Mouse (Mus musculus): ENCODE measurements around the gene Flna. TPM values are rescaled to one million over a fixed set of nuclear protein-coding genes. Genes with fewer than 3 reads are reported as not detected.

The Flna gene
- polyA plus RNA-seq, 1 experiment: 141 TPM

DNA sequence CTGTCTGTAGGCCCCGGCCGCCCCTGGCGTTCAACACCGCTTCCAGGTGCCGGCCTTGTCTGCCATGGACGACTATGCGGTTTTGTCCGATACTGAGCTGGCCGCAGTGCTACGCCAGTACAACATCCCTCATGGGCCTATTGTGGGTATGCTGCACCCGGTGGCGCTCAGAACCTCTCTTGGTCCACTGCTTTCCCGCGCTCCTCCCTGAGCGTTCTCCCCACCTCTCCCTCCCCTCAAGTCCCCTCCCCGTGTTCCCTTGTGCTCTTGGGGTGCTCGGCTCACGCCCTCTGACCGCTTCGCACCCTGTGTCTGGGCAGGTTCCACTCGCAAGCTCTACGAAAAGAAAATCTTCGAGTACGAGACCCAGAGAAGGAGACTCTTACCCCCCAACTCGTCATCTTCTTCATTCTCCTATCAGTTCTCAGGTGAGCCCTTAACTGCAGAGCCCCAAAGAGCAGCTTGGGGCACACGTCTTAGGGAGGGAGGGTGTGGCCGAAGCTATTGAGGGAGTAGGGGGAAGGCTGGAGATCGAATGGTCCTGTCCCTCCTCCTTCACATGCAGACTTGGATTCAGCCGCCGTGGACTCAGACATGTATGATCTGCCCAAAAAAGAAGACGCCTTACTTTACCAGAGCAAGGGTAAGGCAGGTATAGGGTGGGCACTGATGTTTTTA is 5.4 kb upstream of the Flna start:
- no peak for TF ChIP-seq CTCF (IDR thresholded peaks at IDR 0.05; ENCODE audit: borderline replicate concordance, insufficient read depth, low read depth, low read length)
- TF ChIP-seq POLR2A (IDR thresholded peaks at IDR 0.05; ENCODE audit: borderline replicate concordance, insufficient read depth, low read length): no peak
- DNase-seq: no peak
- 16% methylated on average over 31 of the region's 31 CpGs for WGBS
- H3K4me1 ChIP-seq (ENCODE audit: control insufficient read depth, insufficient read depth, low read length): peaks cover 3% of the 10 kb centered on the region; the same call in 1 of the 2 replicates
- H3K27me3 ChIP-seq (ENCODE audit: control insufficient read depth, insufficient read depth, low read length): no peaks in the 10 kb centered on the region
- peak overlapping the region; percentile 99 for H3K27ac ChIP-seq (ENCODE audit: insufficient read depth, low read length)
- peak overlapping the region; percentile 98 for H3K4me3 ChIP-seq (replicated peaks; ENCODE audit: insufficient read depth, low read depth, low read length)

DNA sequence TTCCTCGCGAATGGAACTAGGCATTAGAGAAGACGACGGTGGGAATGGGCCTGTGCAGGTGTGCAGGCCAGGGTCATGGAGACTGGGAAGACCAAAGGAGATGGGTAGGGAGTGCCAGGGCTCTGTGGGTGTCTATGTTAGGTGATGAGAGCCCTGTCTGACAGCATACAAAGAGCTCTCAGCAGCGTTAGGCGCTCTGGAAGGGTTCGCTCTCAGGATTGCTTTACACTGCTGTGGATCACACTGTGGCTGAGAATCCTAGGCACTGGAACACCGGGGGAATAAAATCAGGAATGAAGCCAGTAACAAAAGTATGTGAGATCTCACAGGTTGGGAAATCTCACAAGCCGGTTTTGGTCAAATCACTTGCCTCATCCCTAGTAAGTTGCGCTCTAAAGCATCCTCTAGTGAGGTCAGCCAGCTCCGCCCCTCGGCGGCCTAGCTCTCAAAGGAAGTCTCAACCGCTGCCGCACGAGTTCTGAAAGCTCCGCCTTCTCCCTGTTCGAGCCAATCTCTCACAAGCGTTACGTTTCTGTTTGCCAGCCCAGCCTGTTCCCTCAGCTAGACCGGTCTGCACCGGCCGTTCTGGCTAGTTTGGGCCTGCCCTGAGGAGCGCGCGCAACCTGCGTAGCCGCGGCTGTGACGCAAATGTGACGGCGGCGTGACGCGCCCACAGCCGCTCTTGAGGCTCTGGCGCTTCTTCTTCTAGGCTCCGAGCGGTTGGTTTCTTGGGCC is 4.7 kb upstream of the Flna start, which contains the start of gene Emd:
Gene Emd (plus strand): TSS at position 535 of the 735 bp plus-strand sequence.
- H3K4me1 ChIP-seq (ENCODE audit: control insufficient read depth, insufficient read depth, low read length): peaks cover 5% of the 10 kb centered on the region; the same call in 1 of the 2 replicates
- TF ChIP-seq CTCF (IDR thresholded peaks at IDR 0.05; ENCODE audit: borderline replicate concordance, insufficient read depth, low read depth, low read length): no peak
- peak; percentile 56; the same call in 1 of the 2 replicates for TF ChIP-seq POLR2A (IDR thresholded peaks at IDR 0.05; ENCODE audit: borderline replicate concordance, insufficient read depth, low read length)
- H3K4me3 ChIP-seq (replicated peaks; ENCODE audit: insufficient read depth, low read depth, low read length): peak within 1 kb of the TSS; percentile 98
- DNase-seq: peak; percentile 87 to 95
- 11% methylated on average over 39 of the region's 39 CpGs for WGBS
- peak within 1 kb of the TSS; percentile 99 for H3K27ac ChIP-seq (ENCODE audit: insufficient read depth, low read length)
- no peaks in the 10 kb centered on the region for H3K27me3 ChIP-seq (ENCODE audit: control insufficient read depth, insufficient read depth, low read length)

DNA sequence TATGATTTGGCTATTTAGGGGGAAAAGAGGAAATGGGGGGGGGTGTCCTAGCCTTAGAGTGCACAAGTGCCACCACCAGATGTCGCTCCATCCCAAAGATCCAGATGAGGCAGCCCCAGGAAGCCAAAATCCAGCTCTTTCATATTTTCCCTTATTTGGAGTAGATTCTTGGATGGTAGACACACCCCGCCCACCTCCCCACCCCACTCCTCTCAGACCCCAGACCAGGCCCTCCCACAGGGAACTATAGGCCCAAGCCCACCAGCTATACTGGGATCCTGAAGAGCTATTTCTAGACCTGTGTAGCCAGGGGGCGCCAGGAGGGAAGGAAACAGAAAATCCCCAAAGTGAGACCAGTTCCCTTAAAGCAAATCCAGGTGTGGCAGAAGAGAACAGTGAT is 969 bp downstream of the Flna start:
- 15% methylated on average over 3 of the region's 3 CpGs for WGBS
- TF ChIP-seq POLR2A (IDR thresholded peaks at IDR 0.05; ENCODE audit: borderline replicate concordance, insufficient read depth, low read length): no peak
- TF ChIP-seq CTCF (IDR thresholded peaks at IDR 0.05; ENCODE audit: borderline replicate concordance, insufficient read depth, low read depth, low read length): peak; percentile 47; the same call in 1 of the 2 replicates
- DNase-seq: peak; percentile 45 to 64
- peaks cover 5% of the 10 kb centered on the region; the same call in 1 of the 2 replicates for H3K4me1 ChIP-seq (ENCODE audit: control insufficient read depth, insufficient read depth, low read length)
- H3K4me3 ChIP-seq (replicated peaks; ENCODE audit: insufficient read depth, low read depth, low read length): peak overlapping the region; percentile 31
- H3K27ac ChIP-seq (ENCODE audit: insufficient read depth, low read length): peak overlapping the region; percentile 54; the same call in 1 of the 2 replicates
- no peaks in the 10 kb centered on the region for H3K27me3 ChIP-seq (ENCODE audit: control insufficient read depth, insufficient read depth, low read length)

DNA sequence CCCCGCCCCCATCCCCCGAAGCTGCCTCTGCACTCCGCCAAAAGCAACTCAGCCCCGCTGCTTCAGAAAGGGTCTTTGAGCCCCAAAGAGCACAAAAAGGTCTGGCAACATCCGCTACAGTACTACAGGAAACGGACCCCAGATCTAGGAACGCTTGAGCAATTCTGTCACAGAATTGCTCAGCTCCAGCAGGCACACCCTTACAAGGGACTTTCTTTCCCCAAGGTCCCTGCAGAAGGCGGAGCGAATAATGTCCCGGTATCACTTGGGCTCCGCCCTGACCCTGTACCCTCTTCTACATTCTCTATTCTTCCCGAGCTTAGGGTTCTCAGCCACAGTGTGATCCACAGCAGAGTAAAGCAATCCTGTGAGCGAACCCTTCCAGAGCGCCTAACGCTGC is 2.9 kb downstream of the Flna start:
- WGBS: 4% methylated on average over 15 of the region's 15 CpGs
- H3K27me3 ChIP-seq (ENCODE audit: control insufficient read depth, insufficient read depth, low read length): no peaks in the 10 kb centered on the region
- peaks cover 5% of the 10 kb centered on the region; the same call in 1 of the 2 replicates for H3K4me1 ChIP-seq (ENCODE audit: control insufficient read depth, insufficient read depth, low read length)
- H3K4me3 ChIP-seq (replicated peaks; ENCODE audit: insufficient read depth, low read depth, low read length): peak overlapping the region; percentile 76
- H3K27ac ChIP-seq (ENCODE audit: insufficient read depth, low read length): no peak overlapping the region
- TF ChIP-seq CTCF (IDR thresholded peaks at IDR 0.05; ENCODE audit: borderline replicate concordance, insufficient read depth, low read depth, low read length) (no peak), POLR2A (IDR thresholded peaks at IDR 0.05; ENCODE audit: borderline replicate concordance, insufficient read depth, low read length) (no peak)
- no peak for DNase-seq

DNA sequence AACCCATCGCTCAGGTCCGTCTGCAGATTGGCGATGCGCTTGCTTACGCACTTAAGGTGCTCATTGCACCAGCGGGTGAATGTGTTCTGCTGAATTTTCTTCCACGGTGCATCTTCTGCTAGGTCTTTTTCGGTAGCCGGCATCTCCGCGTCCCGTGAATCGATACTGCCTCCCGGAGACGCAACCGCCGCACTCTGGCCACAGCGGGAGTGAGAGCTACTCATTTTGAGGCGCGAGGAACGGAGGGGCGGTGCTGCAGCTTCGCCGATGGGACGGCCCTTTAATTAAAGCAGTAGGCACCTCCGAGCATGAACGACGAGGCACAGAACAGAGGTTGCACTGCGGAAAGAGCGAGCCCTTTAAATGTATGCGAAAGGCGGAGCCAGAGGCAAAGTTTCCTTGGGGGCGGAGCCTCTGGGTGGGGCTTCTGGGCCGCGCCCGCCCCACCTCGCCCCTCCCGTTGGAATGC is 3.4 kb downstream of the Flna start:
- WGBS: 10% methylated on average over 36 of the region's 38 CpGs
- Histone ChIP-seq H3K27ac (ENCODE audit: insufficient read depth, low read length) (peak overlapping the region; percentile 72), H3K27me3 (ENCODE audit: control insufficient read depth, insufficient read depth, low read length) (no peaks in the 10 kb centered on the region), H3K4me1 (ENCODE audit: control insufficient read depth, insufficient read depth, low read length) (peaks cover 5% of the 10 kb centered on the region; the same call in 1 of the 2 replicates), H3K4me3 (replicated peaks; ENCODE audit: insufficient read depth, low read depth, low read length) (peak overlapping the region; percentile 92)
- DNase-seq: peak; percentile 85 to 92
- TF ChIP-seq CTCF (IDR thresholded peaks at IDR 0.05; ENCODE audit: borderline replicate concordance, insufficient read depth, low read depth, low read length): no peak
- peak; percentile 80 for TF ChIP-seq POLR2A (IDR thresholded peaks at IDR 0.05; ENCODE audit: borderline replicate concordance, insufficient read depth, low read length)

DNA sequence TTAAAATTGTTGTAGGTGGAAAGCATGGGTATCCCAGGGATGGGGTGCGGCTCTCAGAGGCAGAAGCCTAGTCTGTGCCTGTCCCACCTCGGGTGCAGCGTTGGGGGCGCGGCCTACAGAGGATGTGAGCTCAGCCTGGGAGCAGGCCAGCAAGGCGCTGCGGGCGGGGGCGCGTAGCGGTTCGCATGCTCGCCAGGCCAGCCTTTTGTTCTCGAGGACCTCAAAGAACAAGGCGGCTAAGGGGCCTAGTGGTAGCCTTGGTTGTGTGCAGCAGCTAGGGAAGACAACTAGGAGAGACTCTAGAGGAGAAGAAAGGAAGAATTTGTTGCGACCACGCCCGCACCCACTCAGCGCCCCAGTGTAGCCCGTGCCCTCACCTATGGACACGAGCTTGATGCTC is 3.9 kb downstream of the Flna start:
- 6% methylated on average over 21 of the region's 21 CpGs for WGBS
- peaks cover 5% of the 10 kb centered on the region; the same call in 1 of the 2 replicates for H3K4me1 ChIP-seq (ENCODE audit: control insufficient read depth, insufficient read depth, low read length)
- H3K27me3 ChIP-seq (ENCODE audit: control insufficient read depth, insufficient read depth, low read length): no peaks in the 10 kb centered on the region
- DNase-seq: peak; percentile 77 to 80
- peak overlapping the region; percentile 92 for H3K4me3 ChIP-seq (replicated peaks; ENCODE audit: insufficient read depth, low read depth, low read length)
- TF ChIP-seq POLR2A (IDR thresholded peaks at IDR 0.05; ENCODE audit: borderline replicate concordance, insufficient read depth, low read length) (peak; percentile 36; the same call in 1 of the 2 replicates), CTCF (IDR thresholded peaks at IDR 0.05; ENCODE audit: borderline replicate concordance, insufficient read depth, low read depth, low read length) (no peak)
- peak overlapping the region; percentile 72 for H3K27ac ChIP-seq (ENCODE audit: insufficient read depth, low read length)

DNA sequence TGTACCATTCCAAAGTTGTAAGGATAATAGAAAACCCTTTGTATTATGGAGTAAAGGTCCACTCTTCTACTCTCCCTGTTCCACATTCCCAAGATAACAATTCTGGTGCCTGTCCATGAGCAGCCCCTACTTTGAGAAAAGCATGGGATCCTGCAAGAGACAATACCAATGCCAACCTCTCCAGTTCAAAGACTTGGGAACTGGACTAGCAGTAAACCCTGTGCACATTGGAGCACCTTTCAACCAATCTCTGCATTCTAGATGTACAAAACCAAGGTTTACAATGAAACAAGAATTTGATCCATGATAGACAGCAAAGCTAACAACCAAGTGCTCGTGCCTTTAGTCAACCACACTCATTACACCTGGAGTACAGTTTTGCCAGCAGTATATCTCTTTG is 4.5 kb downstream of the Flna start:
- no peak for DNase-seq
- Histone ChIP-seq H3K4me3 (replicated peaks; ENCODE audit: insufficient read depth, low read depth, low read length) (peak overlapping the region; percentile 32), H3K27ac (ENCODE audit: insufficient read depth, low read length) (no peak overlapping the region), H3K4me1 (ENCODE audit: control insufficient read depth, insufficient read depth, low read length) (peaks cover 2% of the 10 kb centered on the region; the same call in 1 of the 2 replicates), H3K27me3 (ENCODE audit: control insufficient read depth, insufficient read depth, low read length) (no peaks in the 10 kb centered on the region)
- no peak for TF ChIP-seq POLR2A (IDR thresholded peaks at IDR 0.05; ENCODE audit: borderline replicate concordance, insufficient read depth, low read length)
- TF ChIP-seq CTCF (IDR thresholded peaks at IDR 0.05; ENCODE audit: borderline replicate concordance, insufficient read depth, low read depth, low read length): no peak
- WGBS: 11% methylated on average over 1 of the region's 1 CpGs

All from cerebellum, adult 2 months (tissue).